Mouse (Mus musculus): ENCODE results near the gene Zfand3. TPM values are rescaled to one million over a fixed set of nuclear protein-coding genes. Genes with fewer than 3 reads are reported as not detected.

Zfand3 gene
- polyA plus RNA-seq, 1 experiment: 92.7 TPM

GRCm38 (mm10) chr17:30222361-30222760 lies 217.8 kb downstream of the Zfand3 start:
- no peak for TF ChIP-seq GATA1 (IDR thresholded peaks at IDR 0.05; ENCODE audit: low read length)

DNA sequence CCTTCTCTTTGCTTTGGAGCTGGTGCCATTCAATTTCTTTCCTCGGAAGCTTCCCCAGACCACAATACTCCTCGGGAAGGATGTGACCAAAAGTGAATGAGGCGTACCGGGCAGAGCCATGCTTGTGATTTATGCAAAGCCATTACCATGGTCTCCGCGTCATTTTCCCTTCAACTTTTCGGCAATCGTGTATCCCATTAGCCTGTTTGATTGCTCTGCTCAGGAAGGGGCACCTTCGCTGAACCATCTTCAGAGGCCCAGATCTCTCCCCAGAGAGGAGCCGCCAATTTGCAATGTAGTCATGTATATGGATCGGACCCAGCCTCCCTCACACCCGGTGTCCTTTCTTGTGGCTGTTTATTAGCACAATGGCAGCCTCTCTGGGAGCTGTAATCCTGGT lies 218.3 kb downstream of the Zfand3 start:
- no peak for TF ChIP-seq GATA1 (IDR thresholded peaks at IDR 0.05; ENCODE audit: low read length)

DNA sequence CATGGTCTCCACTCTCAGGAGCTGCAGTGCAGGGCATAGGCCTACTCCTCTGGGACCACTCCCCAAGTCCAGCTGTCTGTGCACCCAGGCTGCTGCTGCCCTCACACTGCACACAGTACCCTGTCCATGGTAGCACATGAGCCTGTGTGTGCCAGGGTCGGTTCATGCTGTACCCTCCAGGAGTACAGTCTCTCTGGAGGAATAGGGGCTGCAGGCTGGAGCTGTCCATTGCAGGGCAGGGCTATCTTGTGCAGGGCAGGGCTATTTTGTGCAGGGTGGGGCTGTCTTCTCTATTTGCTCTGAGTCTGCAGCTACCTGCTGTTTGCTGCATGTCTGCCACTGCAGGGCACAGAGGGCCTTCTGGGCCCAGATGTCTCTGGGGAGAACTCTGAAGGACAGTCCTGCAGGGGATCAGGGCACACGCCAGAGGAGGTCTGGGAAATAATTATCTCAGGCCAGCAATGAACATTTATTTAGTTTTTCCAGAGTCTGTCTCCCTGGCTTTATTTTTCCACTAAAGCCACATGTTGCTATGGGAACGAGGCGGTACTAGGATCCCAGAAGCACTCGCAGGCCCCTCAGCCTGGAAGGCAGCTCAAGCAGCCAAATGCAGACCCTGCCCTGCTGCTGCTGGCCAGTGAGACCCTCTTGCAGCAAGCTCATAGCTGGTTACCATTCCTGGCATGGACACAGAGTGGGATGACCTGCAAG lies 220.7 kb downstream of the Zfand3 start:
- no peak for TF ChIP-seq GATA1 (IDR thresholded peaks at IDR 0.05; ENCODE audit: low read length)

DNA sequence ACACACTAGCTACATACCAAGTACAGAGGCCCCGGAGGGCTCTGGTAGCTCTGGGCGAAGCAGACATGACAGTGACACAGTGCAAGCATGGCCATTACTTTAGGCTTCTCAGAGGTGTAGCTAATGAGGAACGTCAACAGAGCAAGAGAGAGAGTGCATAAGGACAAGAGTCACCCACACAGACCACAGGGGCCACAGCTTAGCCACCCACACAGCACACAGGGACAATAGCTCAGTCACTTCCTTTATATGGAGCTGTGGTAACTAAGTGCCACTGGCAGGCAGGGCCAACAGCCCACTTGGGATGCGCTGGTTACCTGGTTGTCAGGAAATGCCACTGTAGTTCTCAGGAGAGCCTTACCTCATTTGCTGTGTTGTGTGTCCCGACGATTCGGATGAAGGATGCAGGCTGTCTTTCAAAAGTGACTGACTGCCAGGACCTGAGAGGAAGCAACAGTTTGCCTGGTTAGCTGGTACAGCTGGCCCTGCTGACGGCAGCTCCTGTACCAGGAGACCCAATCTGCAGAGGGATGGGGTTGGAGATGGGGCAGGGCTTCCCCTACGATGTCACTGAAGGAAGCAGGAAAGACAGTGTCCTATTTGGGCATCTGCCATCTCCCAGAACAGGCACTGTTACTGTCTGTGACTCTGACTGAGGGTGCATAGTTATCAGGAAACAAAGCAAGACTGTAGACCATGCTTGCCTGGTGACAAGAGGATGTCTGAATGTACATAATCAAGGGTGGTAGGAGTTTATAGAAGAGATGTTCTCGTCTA lies 224.1 kb downstream of the Zfand3 start:
- TF ChIP-seq GATA1 (IDR thresholded peaks at IDR 0.05; ENCODE audit: low read length): no peak

DNA sequence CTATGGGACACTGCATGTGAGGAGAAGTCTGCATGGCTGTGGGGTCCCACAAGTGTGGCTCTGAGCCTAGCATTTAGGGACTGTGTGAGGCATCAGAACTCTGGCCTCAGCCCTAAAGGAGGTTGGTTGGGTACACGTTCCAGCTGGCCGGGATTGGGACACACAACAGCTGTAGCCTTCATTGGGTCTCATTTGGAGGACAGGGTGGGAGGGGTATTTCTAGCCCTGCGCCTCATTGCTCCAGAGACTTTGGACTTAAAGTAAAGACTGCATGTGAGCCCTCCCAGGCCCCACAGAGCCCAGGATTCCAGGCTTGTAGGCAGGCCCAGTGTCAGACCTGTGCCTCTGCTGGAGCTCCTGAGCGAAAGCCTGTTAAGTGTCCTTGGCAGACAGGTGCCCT lies 225.9 kb downstream of the Zfand3 start:
- TF ChIP-seq GATA1 (IDR thresholded peaks at IDR 0.05; ENCODE audit: low read length): no peak

GRCm38 (mm10) chr17:30231483-30231882 lies 226.9 kb downstream of the Zfand3 start:
- TF ChIP-seq GATA1 (IDR thresholded peaks at IDR 0.05; ENCODE audit: low read length): no peak

DNA sequence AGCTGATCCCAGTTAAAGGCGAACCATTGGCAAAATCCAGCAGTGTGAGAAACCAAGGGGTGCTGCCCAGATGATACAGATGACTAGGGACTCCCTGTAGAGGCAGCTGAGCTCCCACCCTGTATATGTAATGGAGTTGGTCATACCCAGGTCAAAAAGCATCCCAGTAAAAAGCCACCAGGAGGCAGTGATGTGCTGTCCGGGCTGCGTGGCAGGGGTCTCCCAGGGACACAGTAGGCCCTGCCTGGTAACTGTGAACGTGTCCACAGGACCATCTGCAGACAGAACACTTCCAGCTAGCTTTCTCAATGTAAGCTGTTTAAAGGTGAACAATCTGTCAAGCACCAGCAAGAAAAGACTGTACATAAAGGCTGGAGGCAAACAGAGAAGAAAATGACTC lies 228.2 kb downstream of the Zfand3 start:
- no peak for TF ChIP-seq GATA1 (IDR thresholded peaks at IDR 0.05; ENCODE audit: low read length)

DNA sequence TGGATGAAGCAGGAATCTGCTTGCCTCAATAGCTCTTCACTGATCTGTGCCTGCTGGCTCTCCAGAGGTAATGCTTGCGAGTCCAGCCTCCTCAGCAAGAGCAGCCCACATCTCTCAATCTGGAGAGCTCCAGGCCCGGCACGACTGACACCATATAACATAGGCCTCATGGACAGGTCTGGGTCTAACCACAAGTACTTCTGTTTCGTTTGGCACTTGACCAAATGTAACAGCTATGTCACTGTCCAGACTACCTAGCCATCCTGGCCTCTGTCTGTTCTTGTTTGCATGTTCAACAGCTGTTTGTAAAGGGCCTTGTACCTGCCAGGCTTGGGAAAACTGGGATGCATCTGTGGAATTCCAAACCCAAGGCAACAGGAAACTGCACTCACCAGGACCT lies 230.8 kb downstream of the Zfand3 start:
- TF ChIP-seq GATA1 (IDR thresholded peaks at IDR 0.05; ENCODE audit: low read length): no peak

DNA sequence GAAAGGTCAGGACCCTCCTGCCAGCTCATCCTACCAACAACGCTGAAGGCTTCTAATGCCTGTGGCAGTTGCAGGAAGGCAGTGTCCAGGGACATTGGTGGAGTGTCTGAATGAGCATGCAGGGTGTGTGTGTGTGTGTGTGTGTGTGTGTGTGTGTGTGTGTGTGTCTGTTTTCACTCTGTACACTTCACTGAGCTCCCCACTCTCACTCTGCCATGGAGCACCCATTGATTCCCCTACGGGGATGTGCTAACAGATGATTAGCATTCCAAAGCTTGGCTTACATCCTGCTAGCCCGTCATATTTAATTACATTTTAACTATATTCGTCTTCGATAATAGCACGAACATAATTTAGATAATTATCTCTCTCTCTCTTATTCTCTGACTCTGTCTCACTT lies 232.1 kb downstream of the Zfand3 start:
- no peak for TF ChIP-seq GATA1 (IDR thresholded peaks at IDR 0.05; ENCODE audit: low read length)

DNA sequence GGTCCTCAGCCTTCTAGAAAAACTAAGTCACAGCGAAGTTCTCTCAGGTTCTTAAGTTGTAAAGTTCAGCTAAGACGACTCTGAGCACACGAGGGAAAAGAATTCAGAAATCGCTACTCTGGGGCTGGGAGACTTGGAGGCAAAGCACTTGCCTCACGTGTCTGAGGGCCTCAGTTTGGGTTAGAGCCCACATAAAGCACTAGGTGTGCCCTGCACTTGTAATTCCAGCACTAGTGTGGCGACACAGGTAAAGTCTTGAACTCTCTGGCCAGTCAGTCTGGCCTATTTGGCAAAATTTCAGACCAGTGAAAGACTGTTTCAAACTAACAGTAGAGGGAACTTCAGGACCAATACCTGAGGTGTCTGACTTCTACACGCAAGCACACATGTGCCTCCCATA lies 233.1 kb downstream of the Zfand3 start:
- TF ChIP-seq GATA1 (IDR thresholded peaks at IDR 0.05; ENCODE audit: low read length): no peak

DNA sequence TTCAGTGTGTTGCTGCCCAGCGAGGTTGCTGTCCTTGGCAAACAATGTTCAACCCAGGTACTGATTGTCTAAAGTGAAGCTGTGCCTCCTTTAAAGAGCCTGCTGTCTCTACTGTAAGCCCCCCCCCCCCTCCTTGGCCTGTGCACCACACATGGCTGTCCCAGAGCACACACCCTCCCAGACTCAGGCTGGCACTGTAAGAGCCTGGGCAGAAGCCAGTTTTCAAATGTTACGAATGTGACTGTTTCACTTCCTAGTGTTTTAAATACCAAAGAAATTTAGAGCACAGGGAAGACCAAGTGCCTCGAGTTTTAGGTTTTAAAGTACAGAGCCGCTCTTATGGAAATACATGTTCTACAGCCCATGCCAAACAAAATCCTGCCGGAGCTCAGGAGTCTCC lies 234.9 kb downstream of the Zfand3 start:
- no peak for TF ChIP-seq GATA1 (IDR thresholded peaks at IDR 0.05; ENCODE audit: low read length)

DNA sequence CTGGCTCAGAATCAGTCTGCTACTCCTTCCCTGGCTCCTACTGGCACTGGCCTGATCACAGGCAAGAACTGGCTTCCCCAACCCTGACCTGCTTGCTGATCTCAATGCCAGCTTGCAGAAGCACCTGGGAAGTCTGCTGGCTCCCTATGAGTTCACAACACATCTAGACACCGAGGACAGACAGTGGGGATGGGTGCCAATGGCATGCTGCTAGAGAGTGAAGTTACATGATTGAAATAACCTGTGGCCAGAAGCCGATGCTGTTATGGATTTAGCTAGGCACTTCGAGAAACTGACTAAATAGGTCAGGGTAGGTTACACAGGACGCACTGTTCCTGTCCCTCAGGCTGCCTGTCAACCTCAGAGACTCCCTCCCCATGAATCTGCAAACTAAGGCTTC lies 236.1 kb downstream of the Zfand3 start:
- TF ChIP-seq GATA1 (IDR thresholded peaks at IDR 0.05; ENCODE audit: low read length): no peak

- TF ChIP-seq GATA1 (IDR thresholded peaks at IDR 0.05; ENCODE audit: low read length): no peak
Observed at GRCm38 (mm10) chr17:30241061-30241460, 236.5 kb downstream of the Zfand3 start.

DNA sequence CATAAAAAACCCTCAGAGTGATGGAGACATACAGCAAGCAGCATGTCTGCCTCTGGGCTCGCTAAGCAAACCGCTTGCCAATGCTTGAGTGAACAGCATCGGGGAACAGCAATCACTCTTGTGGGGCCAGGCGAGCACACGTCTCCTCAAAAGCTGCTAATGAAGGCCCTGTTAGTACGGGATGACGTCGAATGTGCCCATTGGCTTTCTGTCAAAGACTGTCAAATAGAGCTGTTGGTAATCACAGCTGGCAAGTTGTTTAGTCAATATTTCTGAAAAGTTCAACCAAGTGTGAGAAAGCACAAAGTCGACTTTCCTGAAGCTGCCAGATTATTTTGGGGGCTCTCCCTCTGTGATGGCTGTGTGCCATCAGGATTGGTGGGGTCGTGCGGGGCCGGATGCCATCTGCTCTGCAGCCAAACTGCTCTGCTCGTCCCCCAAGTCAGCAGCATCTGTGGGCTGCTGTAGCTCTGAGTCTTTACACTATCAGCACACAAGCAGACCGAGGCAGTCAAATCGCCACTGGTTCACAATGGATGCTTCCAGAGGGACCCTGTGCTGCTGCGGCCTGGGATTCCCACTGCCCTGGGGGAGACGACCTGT lies 237.3 kb downstream of the Zfand3 start:
- TF ChIP-seq GATA1 (IDR thresholded peaks at IDR 0.05; ENCODE audit: low read length): no peak

- no peak for TF ChIP-seq GATA1 (IDR thresholded peaks at IDR 0.05; ENCODE audit: low read length)
Observed at GRCm38 (mm10) chr17:30242647-30243046, 238.1 kb downstream of the Zfand3 start.

DNA sequence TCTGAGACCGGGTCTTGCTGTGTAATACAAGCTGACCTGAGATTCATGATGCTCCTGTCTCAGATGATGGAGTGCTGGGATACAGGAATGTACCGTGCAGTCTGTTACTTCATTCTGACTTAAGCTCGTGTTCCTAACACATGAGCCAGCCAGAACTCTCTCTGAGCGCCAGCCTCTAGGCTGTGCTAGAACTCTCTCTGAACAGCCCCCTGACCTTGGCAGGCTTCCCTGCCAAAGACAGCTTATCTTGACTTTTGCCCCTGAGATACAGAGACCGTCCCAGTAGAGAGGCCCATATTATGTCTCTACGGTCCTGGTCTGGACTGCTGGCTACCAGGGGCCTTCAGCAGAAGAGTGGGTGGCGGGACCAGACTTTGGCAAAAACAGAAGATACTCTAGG lies 239.0 kb downstream of the Zfand3 start:
- TF ChIP-seq GATA1 (IDR thresholded peaks at IDR 0.05; ENCODE audit: low read length): no peak

Measured in G1E-ER4 (cell line).